Mouse (Mus musculus) heart, adult 18-20 months (tissue): ENCODE data around the gene Slc5a9. TPM values are rescaled to one million over a fixed set of nuclear protein-coding genes. Genes with fewer than 3 reads are reported as not detected.
"Not testable (repeated sequence)": the region's sequence is repeated elsewhere in the genome, so short reads cannot be mapped to it uniquely, and the experiment has no call there.

Experiments
- DNase-seq, 2 experiments: peaks; one replicate each; pipeline ENCODE4 v3.0.0; 2021 to 2022; ENCODE audit warnings: mixed read lengths in 1 of 2
- long read RNA-seq, 2 experiments: library from polyadenylated mRNA; stranded (forward); transcript quantifications; one replicate each; pipeline ENCODE4 v2.0.0; 2021
- total RNA-seq, 2 experiments: library from RNA; stranded (reverse); gene quantifications; 2 replicates each; pipeline ENCODE4 v1.2.3; 2021

The Slc5a9 gene
- not detected for total RNA-seq
- long read RNA-seq, experiment 1: 0 reads
- long read RNA-seq, experiment 2: 0 reads

DNA sequence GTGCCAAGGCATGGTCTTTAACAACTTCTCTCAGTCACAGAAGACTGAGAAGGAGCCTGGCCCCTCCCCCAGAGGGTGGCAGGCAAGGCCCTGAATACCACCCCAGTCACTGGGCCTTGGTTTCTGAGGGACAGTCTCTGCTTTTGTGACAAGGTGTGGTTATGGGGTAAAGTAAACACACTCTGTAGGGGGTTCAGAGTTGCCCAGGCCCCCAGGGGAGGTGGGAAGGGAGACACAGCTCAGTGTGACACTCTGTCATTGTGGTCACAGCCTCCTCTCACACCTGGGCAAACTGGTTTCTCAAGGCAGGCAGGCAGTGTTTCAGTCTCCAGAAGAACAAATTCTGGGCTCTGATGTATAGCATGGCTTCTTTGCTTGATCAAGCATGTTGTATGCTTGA lies at the start of gene Slc5a9:
Slc5a9 (minus strand) TSS at position 144 of the 400 bp plus-strand sequence.
- no peak for DNase-seq

DNA sequence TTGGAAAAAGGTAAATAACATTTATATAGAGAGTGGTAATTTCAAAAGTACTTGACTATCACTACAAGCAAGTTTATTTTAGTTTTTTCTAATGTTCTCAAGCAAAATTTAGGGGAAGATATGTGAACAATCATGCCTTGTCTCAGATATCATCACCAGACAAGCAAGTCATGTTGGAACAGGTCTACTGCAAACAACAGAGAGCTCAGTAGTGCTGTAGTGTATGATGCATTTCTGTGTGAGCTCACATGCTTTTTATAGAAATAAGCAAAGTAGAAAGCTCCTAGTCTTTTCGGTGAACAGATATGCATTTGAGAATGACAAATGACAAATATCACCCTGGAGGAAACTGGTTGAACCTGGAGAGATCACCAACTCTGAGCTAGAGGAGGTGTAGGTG lies 16.4 kb upstream of the Slc5a9 start, which contains the start of gene Skint8:
Skint8 (plus strand) TSS at position 301 of the 400 bp plus-strand sequence.
- no peak for DNase-seq

DNA sequence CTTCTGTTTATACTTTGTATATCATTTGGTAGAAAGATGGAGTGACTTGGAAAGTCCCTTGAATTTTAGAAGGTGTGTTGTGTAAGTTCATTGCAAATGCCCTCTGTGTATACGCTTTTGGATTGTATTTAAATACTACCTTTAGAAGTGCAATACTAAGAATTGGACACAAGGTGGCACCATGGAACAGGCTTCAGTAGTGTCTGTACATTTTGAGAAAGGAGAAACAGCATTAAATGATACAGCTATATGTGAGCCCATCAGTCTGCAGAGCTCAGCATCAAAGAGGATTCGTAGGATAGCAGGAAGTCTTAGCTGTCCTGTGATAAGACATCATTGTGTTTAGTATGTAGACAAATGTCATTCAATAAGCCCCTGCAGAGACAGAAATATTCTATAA lies 5.2 kb upstream of the Slc5a9 start:
- DNase-seq: peak in 1 of 2 experiments; percentile 23

DNA sequence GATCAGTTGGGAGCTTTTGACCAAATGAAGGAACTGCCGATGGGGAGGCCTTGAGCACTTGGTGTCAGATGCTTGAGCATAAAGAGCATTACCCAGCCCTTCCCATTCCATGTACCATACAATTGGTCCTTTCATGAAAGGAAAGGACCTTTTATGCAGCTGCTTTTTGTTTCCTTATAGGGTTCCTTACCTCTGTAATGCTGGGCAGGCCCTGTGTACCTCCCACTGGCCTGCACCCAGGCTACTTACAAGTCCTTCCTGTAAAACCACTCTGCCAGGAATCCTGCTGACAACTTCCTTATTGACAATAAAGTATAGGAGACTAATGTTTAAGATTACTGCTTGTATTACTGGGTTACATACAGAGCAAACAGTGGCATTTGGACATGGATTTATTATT lies 1.2 kb downstream of the Slc5a9 start:
- no peak for DNase-seq

DNA sequence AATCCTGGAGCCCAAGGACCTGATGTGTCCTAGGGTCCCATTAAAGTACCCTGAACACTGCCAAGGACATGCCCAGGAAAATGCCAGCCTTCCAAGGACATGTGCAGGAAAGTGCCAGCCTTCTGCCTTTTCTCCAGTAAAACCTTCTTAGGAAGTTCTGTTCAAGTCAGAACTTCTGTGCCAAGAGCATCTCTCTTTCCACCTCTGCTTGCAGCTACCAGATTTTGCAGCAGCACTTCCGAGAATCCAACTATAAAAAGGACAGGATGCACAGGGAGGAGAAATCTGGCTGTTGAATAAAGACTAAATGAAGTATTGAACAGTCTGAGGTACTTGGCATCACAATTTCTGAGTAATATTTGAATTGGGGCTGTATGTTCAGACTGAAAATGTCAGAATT lies 2.2 kb downstream of the Slc5a9 start:
- DNase-seq: not testable (repeated sequence)

DNA sequence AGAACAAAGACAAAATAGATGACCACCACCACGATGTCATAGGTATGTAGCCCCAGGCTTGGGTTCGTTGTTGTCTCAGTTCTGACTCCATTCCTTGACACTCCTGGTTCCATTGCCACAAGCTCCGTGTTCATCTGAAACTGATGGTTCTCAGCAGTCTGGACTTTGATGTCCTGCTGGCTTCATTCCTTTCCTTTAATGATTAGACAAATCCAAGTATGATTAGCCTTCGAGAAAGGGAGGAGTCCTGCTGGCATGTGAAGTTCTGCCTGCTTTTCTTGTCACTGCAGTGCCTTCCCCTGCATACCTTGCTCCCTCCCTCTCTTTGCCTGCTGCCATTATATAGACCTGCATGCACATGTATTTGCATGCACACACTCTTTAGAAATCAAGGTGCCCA lies 4.2 kb downstream of the Slc5a9 start:
- DNase-seq: no peak

DNA sequence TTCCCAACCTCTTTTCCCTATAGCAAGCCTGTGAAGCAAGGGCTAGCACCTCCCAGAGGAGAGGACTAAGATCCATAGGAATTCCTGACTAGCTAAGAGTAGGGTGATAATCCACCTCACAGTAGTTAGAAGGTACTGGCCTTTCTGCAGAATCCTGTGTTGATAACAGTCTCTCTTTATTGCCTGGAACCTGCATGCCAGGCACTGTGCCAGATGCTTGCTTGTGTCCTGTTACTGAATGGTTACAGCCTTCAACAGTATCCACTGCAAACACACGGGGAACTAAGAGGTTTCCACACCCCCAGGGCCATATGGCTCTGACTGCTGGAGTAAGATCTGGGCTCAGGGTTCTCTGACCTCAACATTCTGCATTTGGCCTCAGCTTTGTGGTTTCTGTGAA lies 5.0 kb downstream of the Slc5a9 start:
- no peak for DNase-seq

DNA sequence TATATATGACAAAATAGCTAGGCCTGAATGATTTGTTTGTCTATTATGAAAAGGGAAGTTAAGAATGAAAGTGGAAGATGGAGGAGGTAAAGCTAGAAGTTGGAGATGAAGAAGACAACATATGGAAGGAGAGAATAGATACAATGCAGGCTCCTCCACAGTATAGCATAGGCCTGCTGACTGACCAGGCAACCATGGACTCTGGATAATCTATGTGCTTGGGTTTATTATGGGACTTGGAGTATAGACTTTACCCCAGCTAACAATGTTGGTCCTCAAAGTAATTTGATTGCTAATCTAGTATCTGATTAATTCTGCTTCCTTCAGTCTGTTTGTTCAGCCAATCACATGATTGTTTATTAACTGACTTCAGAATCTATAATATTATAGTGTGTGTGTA lies 10.6 kb downstream of the Slc5a9 start:
- no peak for DNase-seq

DNA sequence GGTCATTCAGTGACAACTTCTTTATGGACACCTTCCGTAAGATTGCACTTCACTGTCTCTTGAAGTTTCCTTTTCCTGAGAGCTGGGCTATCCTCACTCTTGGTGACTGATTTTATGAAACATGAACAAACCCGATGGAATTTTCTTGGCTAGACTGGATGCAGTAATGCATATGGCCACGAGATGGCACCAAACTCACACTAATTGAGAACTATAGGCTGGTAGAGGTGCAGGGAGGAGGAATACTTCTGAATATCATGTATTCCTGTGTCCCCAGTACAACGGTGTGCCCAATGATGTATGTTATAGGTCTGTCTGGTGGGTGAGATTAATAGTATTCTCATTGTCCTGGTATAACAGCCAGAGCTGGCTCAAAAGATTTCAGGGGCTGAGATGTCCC lies 16.1 kb downstream of the Slc5a9 start:
- DNase-seq: peak; percentile 61 to 90

DNA sequence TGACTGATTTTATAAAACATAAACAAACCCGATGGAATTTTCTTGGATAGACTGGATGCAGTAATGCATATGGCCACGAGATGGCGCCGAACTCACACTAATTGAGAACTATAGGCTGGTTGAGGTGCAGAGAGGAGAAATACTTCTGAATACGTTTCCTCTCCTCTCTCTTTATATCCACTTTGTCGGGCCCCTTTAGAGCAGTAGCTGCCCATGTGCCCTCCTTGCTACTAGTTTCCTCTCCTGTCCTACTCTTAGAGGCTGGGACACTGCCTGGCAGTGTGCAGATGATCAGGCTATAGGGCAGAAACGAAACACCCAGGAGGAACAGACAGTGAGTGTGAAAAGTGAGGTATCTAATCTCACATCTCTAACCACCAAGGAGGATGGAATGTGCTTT lies 16.7 kb downstream of the Slc5a9 start:
- DNase-seq: peak; percentile 51 to 85

DNA sequence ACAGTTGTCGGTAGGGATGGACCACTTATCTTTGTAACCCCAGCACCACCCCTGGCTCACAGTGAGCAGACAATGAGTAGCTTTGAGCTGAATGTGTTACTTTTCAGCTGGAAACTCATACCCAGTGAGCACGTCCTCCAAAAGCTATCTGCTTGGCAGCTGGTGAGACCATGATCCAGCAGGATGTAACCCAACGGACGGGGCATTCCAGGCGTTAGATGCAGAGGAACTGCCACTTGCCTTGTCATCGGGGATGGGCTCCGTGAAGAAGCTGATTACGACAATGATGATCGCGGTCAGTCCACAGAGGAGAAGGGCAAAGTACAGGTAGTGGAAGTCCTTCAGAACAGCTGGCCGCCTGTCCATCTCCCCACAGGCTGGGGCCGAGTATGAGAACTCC lies 19.2 kb downstream of the Slc5a9 start:
- DNase-seq: no peak

DNA sequence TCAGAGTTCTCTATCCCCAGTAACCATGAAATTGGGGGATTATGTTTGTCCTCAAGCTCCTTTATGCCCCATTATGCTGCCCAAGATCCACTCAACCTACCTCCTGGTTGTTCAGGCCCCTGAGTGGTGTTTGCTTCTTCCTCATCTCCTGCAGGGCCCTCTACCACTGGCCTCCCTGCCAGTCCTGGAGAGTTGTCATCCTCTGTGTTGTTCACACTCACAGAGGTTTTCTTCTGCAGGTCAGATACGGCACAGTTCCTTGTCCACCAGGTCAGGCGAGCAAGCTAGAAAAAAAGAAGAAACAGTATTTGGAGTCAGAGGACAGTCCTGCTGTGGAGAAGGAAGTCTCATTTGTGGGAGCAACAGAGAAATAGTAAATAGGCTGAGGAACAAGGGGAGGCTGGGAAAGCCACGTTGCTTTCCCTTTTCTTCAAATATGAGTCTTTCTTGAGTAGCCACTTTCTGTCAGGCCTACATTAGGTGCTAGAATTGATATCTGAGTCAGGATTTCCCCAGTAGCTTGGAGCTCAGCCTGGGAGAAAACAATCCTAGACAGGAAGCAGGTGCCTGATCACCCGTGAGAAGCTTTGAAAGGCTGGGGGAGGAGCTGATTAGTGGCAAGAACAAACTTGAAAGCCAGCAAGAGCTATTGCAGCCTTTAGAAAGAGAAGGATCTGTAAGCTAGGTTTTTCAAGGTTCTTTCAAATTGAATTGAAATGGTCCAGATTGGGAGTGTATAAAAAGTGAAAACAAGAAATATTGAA lies 22.4 kb downstream of the Slc5a9 start:
- DNase-seq: no peak

DNA sequence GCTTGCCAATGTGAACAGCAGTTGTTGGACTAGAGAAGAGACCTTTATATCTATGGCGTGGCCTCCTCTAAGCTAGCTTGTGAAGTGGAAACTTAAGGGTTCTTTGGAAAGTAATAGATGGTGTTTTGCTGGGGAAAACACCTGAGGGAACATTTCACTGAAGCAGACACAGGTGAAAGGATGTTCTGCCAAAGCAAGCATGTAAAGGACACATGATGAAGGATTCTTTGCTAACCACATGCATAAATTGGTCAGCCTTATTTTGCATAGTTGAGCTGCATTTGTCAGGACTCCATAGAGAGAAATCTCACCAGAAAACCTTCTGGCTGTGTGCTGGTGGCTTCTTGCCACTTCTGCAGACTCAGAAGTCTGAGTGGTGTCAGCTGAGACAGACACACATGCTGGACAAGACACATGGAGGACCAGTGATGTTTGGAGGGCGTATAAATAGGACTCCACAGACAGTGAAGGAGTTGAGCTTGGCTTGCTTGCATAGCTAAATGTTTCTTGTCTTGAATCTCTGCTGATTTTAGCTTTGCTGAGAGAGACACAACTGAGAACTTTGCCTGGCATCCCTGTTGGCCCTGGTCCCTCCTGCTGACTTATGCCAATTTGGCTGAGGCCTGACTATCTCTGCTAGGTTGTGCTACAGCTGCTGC lies 34.8 kb downstream of the Slc5a9 start:
- DNase-seq: no peak

DNA sequence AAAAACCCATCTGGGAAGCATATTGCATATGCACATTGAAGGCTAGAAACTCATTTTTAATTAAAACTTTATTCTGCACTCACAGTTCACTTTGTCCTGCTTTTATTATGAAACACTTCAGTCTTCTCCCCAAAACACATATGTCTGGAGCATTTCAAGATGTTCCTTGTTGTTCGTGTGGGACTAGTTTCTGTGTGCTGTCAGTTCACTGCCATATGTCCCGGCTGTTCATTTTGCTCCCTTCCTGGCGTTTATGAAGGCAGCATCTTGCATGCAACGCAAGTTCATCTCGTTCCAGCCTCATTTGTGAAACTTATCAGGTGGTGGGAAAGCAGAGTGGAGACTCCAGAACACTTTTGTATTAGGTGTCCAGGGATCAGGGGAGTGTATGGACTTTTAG lies 36.0 kb downstream of the Slc5a9 start:
- DNase-seq: no peak

DNA sequence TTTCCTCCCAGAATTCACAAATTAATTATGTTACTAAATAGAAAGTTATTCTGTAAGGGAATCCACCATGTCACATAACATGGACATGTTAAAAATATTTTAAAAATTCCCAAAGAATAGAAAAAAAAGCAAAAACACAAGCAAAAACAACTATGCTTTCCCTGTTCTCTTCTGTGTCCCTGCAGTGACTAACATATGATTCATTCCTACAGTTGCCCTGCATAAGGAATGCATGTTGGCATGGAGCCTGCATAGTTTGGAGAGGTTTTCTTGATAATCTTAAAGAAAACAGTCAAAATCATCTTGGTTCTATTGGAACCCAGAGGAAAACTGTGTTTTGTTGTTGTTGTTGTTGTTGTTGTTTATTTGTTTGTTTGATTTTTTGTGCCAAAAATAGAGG lies 50.1 kb downstream of the Slc5a9 start:
- no peak for DNase-seq

DNA sequence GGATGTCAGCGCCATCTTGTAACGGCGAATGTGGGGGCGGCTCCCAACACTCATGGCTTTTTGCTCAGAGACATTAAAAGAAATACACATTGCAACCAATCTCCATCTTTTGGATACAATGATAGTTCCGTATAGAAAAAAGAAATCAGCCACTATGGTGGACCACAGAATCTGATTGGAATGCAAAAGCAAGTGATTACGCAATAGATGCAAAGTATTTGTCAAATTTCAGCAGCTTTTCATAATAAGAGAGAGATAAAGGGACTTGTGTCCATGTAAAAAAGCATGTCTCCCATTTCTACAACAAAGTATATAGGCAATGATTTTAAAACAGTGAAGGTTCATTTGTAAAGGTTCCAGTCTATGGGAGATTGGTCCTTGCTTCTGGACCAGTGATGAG lies 63.8 kb downstream of the Slc5a9 start:
- no peak for DNase-seq

Other genes starting within 250 kb of the Slc5a9 start
- 10 to 100 TPM in 1 of 2 experiments, 1 to 10 TPM in 1; 6.7 to 10.3 TPM for gene Spata6, start 182.9 kb downstream of the Slc5a9 start, total RNA-seq
- not detected for gene Skint8, start 16.5 kb upstream of the Slc5a9 start, total RNA-seq
- not detected for gene Skint7, start 70.0 kb upstream of the Slc5a9 start, total RNA-seq
- gene Skint1, start 103.4 kb upstream of the Slc5a9 start, total RNA-seq: not detected
- not detected for gene Skint4, start 169.1 kb upstream of the Slc5a9 start, total RNA-seq